In genomic region chr11:98296277-98296676, GRCm38 (mm10) we compare ENCODE assay signal across 9 mouse cellular contexts. TPM values are rescaled to one million over a fixed set of nuclear protein-coding genes. Genes with fewer than 3 reads are reported as not detected.
DNase-seq lines count a peak whose midpoint lies in the region; ATAC-seq and TF ChIP-seq lines count a peak whose summit lies in the region.
"Had no signal": no experiment of that assay in that cellular context is flagged by ENCODE, and none has a peak within 500 bp of the region (broad histone marks: within the 10 kb centered on the region; RNA-seq: fewer than 3 reads in every experiment).

No protein-coding gene starts in this region.

- H3K27me3 ChIP-seq in midbrain, postnatal 0 days (ENCODE audit: insufficient read depth, low read length) = no peaks in the 10 kb centered on the region

- peak; percentile 45; the same call in 1 of the 2 replicates for TF ChIP-seq CTCF in embryonic fibroblast, embryonic 13.5 days (IDR thresholded peaks at IDR 0.05; ENCODE audit: borderline replicate concordance, insufficient read depth, low read length)
- peak; percentile 83 for TF ChIP-seq CTCF in layer of hippocampus, adult 2 months (conservative IDR thresholded peaks at IDR 0.05)
- TF ChIP-seq CTCF in midbrain, postnatal 0 days (IDR thresholded peaks at IDR 0.05) = peak; percentile 83

- H3K4me1 ChIP-seq in embryonic fibroblast, embryonic 13.5 days (ENCODE audit: control insufficient read depth, insufficient read depth, low read length) = no peaks in the 10 kb centered on the region; the same call in 1 of the 2 replicates
- H3K4me1 ChIP-seq in midbrain, postnatal 0 days (ENCODE audit: insufficient read depth, low read length) = 0 out of 2 replicates have a peak, but pooled peaks cover 5% of the 10 kb centered on the region

- H3K4me3 ChIP-seq in embryonic fibroblast, embryonic 13.5 days (ENCODE audit: insufficient read depth, low read length) = no peak overlapping the region
- H3K4me3 ChIP-seq in layer of hippocampus, adult 2 months = peak overlapping the region; percentile 5; the same call in 1 of the 2 replicates
- H3K4me3 ChIP-seq in midbrain, postnatal 0 days (ENCODE audit: low read depth, low read length) = no peak overlapping the region

- no peaks in the 10 kb centered on the region for H3K9me3 ChIP-seq in midbrain, postnatal 0 days (ENCODE audit: low read length)

- peak; percentile 19 for DNase-seq in kidney, adult 18-20 months
- no peak for DNase-seq in kidney, adult 11 months
- DNase-seq in MN1 (ENCODE audit: low spot score) = peak; percentile 40
- DNase-seq in layer of hippocampus, adult 2 months (ENCODE audit: low spot score in 2 of 2) = peak in 1 of 2 experiments; percentile 66
- peak; percentile 84 for DNase-seq in midbrain, postnatal 0 days (ENCODE audit: low spot score)
- DNase-seq in gastrocnemius, postnatal 36 days = no peak

- H3K4me2 ChIP-seq in midbrain, postnatal 0 days (ENCODE audit: low read depth, low read length, poor library complexity, severe bottlenecking) = no peak overlapping the region; the same call in 1 of the 2 replicates

- intact Hi-C loops in gastrocnemius, postnatal 36 days (cut with DNase I) = no loop called here

- TF ChIP-seq POLR2A in embryonic fibroblast, embryonic 13.5 days (IDR thresholded peaks at IDR 0.05; ENCODE audit: low read depth, low read length) = no peak

- H3K27ac ChIP-seq in embryonic fibroblast, embryonic 13.5 days (ENCODE audit: insufficient read depth, low read length) = no peak overlapping the region
- peak overlapping the region; percentile 99 for H3K27ac ChIP-seq in layer of hippocampus, adult 2 months
- H3K27ac ChIP-seq in midbrain, postnatal 0 days (ENCODE audit: low read depth, low read length) = no peak overlapping the region

- no peaks in the 10 kb centered on the region for H3K36me3 ChIP-seq in midbrain, postnatal 0 days (ENCODE audit: insufficient read depth, low read length)

- WGBS in midbrain, postnatal 0 days = 6% methylated on average over 5 of the region's 5 CpGs

- no peak; the same call in 1 of the 2 replicates for ATAC-seq in midbrain, postnatal 0 days (ENCODE audit: low FRiP score)
- ATAC-seq in erythroid progenitor cell, adult 5-6 weeks (replicated peaks; ENCODE audit: low FRiP score, poor library complexity, severe bottlenecking) = no peak

- H3K9ac ChIP-seq in midbrain, postnatal 0 days (replicated peaks; ENCODE audit: low read length, poor library complexity, severe bottlenecking) = no peak overlapping the region

RNA-seq across cellular contexts. Expression of gene Neurod2, which starts 33.2 kb away (rescaled TPM):
- polyA plus RNA-seq in embryonic fibroblast, embryonic 13.5 days (2011; ENCODE audit: insufficient read length, low read depth, missing spikeins) = not detected in 2 replicates
- total RNA-seq in layer of hippocampus, adult 2 months (2021) = 100 to 1,000 TPM; 163 to 165 TPM
- total RNA-seq in midbrain, postnatal 0 days (2014; rRNA removed) = 11.6 and 24.4 TPM in 2 replicates
- polyA plus RNA-seq in midbrain, postnatal 0 days (2015; fragmentation: Nextera tagmentation; extraction: Ambion mirVana) = 2.1 and 3.3 TPM in 2 replicates
- not detected in 2 replicates for total RNA-seq in erythroid progenitor cell, adult 5-6 weeks (2015; ENCODE audit: low replicate concordance)
- total RNA-seq in erythroid progenitor cell, adult 5-6 weeks (2017; ENCODE audit: low replicate concordance) = not detected in 2 replicates
- not detected for total RNA-seq in gastrocnemius, postnatal 36 days (2021)
- total RNA-seq: adrenal gland, postnatal 36 days had no signal

RNA-seq across cellular contexts. Expression of gene Ppp1r1b, which starts 51.9 kb away (rescaled TPM):
- not detected in 2 replicates for polyA plus RNA-seq in embryonic fibroblast, embryonic 13.5 days (2011; ENCODE audit: insufficient read length, low read depth, missing spikeins)
- 10 to 100 TPM; 55.9 to 56.2 TPM for total RNA-seq in layer of hippocampus, adult 2 months (2021)
- 1.8 and 5.0 TPM in 2 replicates for total RNA-seq in midbrain, postnatal 0 days (2014; rRNA removed)
- 4.2 and 5.3 TPM in 2 replicates for polyA plus RNA-seq in midbrain, postnatal 0 days (2015; fragmentation: Nextera tagmentation; extraction: Ambion mirVana)
- total RNA-seq in erythroid progenitor cell, adult 5-6 weeks (2015; ENCODE audit: low replicate concordance) = not detected in 2 replicates
- not detected in 2 replicates for total RNA-seq in erythroid progenitor cell, adult 5-6 weeks (2017; ENCODE audit: low replicate concordance)
- total RNA-seq in gastrocnemius, postnatal 36 days (2021) = not detected
- total RNA-seq: adrenal gland, postnatal 36 days had no signal

Comparison
In these comparisons a context has a peak if more than half of its experiments do, and no peak if none do; other contexts are left out.
1. DNase-seq: peak in kidney, adult 18-20 months (single experiment), MN1 (single experiment) and midbrain, postnatal 0 days (single experiment); none in kidney, adult 11 months (single experiment) and gastrocnemius, postnatal 36 days (0 of 2).
2. RNA of gene Neurod2, which starts 33.2 kb away (total RNA-seq): 163 to 165 TPM in layer of hippocampus, adult 2 months and 11.6 to 24.4 TPM in midbrain, postnatal 0 days; not detected in erythroid progenitor cell, adult 5-6 weeks and not detected in gastrocnemius, postnatal 36 days; every median in the first group is over 10 times any median in the second.
3. Peak in every context shown above with its lines, with median percentiles within 50 percentile points of each other: CTCF ChIP-seq.